14 mouse cellular contexts compared by ENCODE assay signal in the genomic region with DNA sequence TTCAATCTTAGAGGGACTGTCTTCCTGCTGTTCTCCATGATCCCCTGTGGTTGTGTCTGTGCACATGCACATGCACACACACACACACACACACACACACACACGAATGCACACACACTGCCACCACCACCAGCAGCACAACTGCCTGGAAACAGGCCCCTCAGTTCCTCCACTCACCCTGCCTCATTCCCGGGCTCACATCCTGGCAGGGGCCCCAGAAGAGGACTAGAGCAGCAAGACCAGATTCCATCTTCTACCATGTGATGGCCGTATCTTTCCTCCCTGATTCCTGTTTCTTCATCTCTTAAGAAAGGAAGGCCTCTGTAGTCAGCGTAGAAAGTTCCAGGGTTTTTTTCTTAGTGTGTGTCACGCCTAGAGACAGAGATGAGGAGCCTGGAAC. TPM values are rescaled to one million over a fixed set of nuclear protein-coding genes. Genes with fewer than 3 reads are reported as not detected.
DNase-seq lines count a peak whose midpoint lies in the region; ATAC-seq and TF ChIP-seq lines count a peak whose summit lies in the region.
"Had no signal": no experiment of that assay in that cellular context is flagged by ENCODE, and none has a peak within 500 bp of the region (broad histone marks: within the 10 kb centered on the region; RNA-seq: fewer than 3 reads in every experiment).

No protein-coding gene starts in this region.

- intact Hi-C loops in heart, adult 2 months (cut with DNase I), result loop anchor here (2.0 kb wide), 1 partner anchor 21 kb away; no protein-coding TSS in a partner anchor

- no peak for ATAC-seq in kidney, embryonic 14.5 days (ENCODE audit: low FRiP score, low TSS enrichment)
- no peak for ATAC-seq in liver, postnatal 0 days
- ATAC-seq: CD4-positive, CD25-positive, alpha-beta regulatory T cell, adult 4 months; Patski had no signal

- H3K4me1 ChIP-seq in heart, adult 2 months (ENCODE audit: control insufficient read depth, insufficient read depth, low read length), result peaks cover 52% of the 10 kb centered on the region
- peaks cover 60% of the 10 kb centered on the region for H3K4me1 ChIP-seq in kidney, embryonic 14.5 days (ENCODE audit: control insufficient read depth, insufficient read depth, low read length)
- peaks cover 47% of the 10 kb centered on the region for H3K4me1 ChIP-seq in brown adipose tissue, adult 24 weeks (ENCODE audit: control insufficient read depth, insufficient read depth, insufficient read length, low read length)
- peaks cover 25% of the 10 kb centered on the region for H3K4me1 ChIP-seq in liver, postnatal 0 days (ENCODE audit: insufficient read depth)

- no peak for DNase-seq in heart, adult 2 months
- no peak for DNase-seq in heart, adult 18-20 months
- peak; percentile 67 for DNase-seq in kidney, postnatal 10 days
- DNase-seq in liver, postnatal 0 days, result no peak
- DNase-seq in cerebellum, postnatal 14 days, result no peak
- no peak for DNase-seq in embryo, embryonic 10 days (ENCODE audit: low spot score)

- H3K27ac ChIP-seq in heart, adult 2 months, result peak overlapping the region; percentile 72
- no peak overlapping the region for H3K27ac ChIP-seq in kidney, embryonic 14.5 days (ENCODE audit: low read depth, low read length)
- peak overlapping the region; percentile 75 for H3K27ac ChIP-seq in brown adipose tissue, adult 24 weeks (replicated peaks; ENCODE audit: low read depth, low read length)
- peak overlapping the region; percentile 8; the same call in 1 of the 2 replicates for H3K27ac ChIP-seq in liver, postnatal 0 days (ENCODE audit: low read depth)
- H3K27ac ChIP-seq: hindbrain, embryonic 13.5 days; layer of hippocampus, adult 2 months; lung, embryonic 15.5 days had no signal

- no peak for TF ChIP-seq POLR2A in heart, adult 2 months (IDR thresholded peaks at IDR 0.05; ENCODE audit: insufficient read depth, low read depth, low read length)

- H3K9me3 ChIP-seq in kidney, embryonic 14.5 days (ENCODE audit: control insufficient read depth, low read length), result no peaks in the 10 kb centered on the region
- H3K9me3 ChIP-seq in liver, postnatal 0 days (ENCODE audit: low read length), result no peaks in the 10 kb centered on the region
- H3K9me3 ChIP-seq: hindbrain, embryonic 13.5 days; lung, embryonic 15.5 days had no signal

- 32% methylated on average over 5 of the region's 5 CpGs for WGBS in heart, adult 2 months
- 70% methylated on average over 5 of the region's 5 CpGs for WGBS in kidney, embryonic 14.5 days
- 64% methylated on average over 5 of the region's 5 CpGs for WGBS in liver, postnatal 0 days (ENCODE audit: insufficient replicate concordance)

- peaks cover 1% of the 10 kb centered on the region for H3K79me2 ChIP-seq in heart, adult 2 months (replicated peaks; ENCODE audit: control insufficient read depth, insufficient read depth, low read length)

- no peaks in the 10 kb centered on the region for H3K36me3 ChIP-seq in heart, adult 2 months (ENCODE audit: control insufficient read depth, insufficient read depth, low read length)
- no peaks in the 10 kb centered on the region for H3K36me3 ChIP-seq in kidney, embryonic 14.5 days (ENCODE audit: control insufficient read depth, insufficient read depth, low read length)
- peaks cover 2% of the 10 kb centered on the region; the same call in 1 of the 2 replicates for H3K36me3 ChIP-seq in liver, postnatal 0 days (replicated peaks; ENCODE audit: insufficient read depth, low read length)
- H3K36me3 ChIP-seq: hindbrain, embryonic 13.5 days; lung, embryonic 15.5 days had no signal

- H3K9ac ChIP-seq in heart, adult 2 months (ENCODE audit: low read depth, low read length), result no peak overlapping the region; the same call in 1 of the 2 replicates
- H3K9ac ChIP-seq in kidney, embryonic 14.5 days (ENCODE audit: low read depth, low read length), result no peak overlapping the region
- no peak overlapping the region for H3K9ac ChIP-seq in liver, postnatal 0 days (replicated peaks)
- H3K9ac ChIP-seq: hindbrain, embryonic 13.5 days; lung, embryonic 15.5 days had no signal

- H3K27me3 ChIP-seq in heart, adult 2 months (ENCODE audit: control insufficient read depth, insufficient read depth, low read length), result no peaks in the 10 kb centered on the region
- H3K27me3 ChIP-seq in kidney, embryonic 14.5 days (ENCODE audit: control insufficient read depth, insufficient read depth, low read length), result no peaks in the 10 kb centered on the region
- H3K27me3 ChIP-seq in liver, postnatal 0 days (ENCODE audit: insufficient read depth, low read length), result no peaks in the 10 kb centered on the region
- H3K27me3 ChIP-seq: hindbrain, embryonic 13.5 days; lung, embryonic 15.5 days; Patski had no signal

- TF ChIP-seq EP300 in heart, adult 2 months (IDR thresholded peaks at IDR 0.05; ENCODE audit: insufficient read depth, low read depth, low read length), result no peak
- no peak for TF ChIP-seq EP300 in liver, postnatal 0 days (IDR thresholded peaks at IDR 0.05; ENCODE audit: low read depth)

- no peak overlapping the region for H3K4me3 ChIP-seq in heart, adult 2 months
- H3K4me3 ChIP-seq in kidney, embryonic 14.5 days (ENCODE audit: low read length), result no peak overlapping the region
- no peak overlapping the region for H3K4me3 ChIP-seq in brown adipose tissue, adult 24 weeks (ENCODE audit: insufficient read depth, low read depth, low read length)
- H3K4me3 ChIP-seq in liver, postnatal 0 days (ENCODE audit: low read depth, low read length), result no peak overlapping the region
- H3K4me3 ChIP-seq: hindbrain, embryonic 13.5 days; layer of hippocampus, adult 2 months; lung, embryonic 15.5 days had no signal

- H3K4me2 ChIP-seq in kidney, embryonic 14.5 days (replicated peaks; ENCODE audit: low read depth, low read length), result no peak overlapping the region
- H3K4me2 ChIP-seq in liver, postnatal 0 days (ENCODE audit: low read depth, low read length), result no peak overlapping the region
- H3K4me2 ChIP-seq: hindbrain, embryonic 13.5 days; lung, embryonic 15.5 days; midbrain, embryonic 11.5 days had no signal

- no peak for TF ChIP-seq CTCF in heart, adult 2 months (IDR thresholded peaks at IDR 0.05)
- no peak for TF ChIP-seq CTCF in liver, postnatal 0 days (IDR thresholded peaks at IDR 0.05; ENCODE audit: low read depth)

RNA-seq across cellular contexts. Expression of gene Gramd4, which starts 22.0 kb away (rescaled TPM):
- 10 to 100 TPM; 27.6 to 31.5 TPM for total RNA-seq in heart, adult 2 months (2021)
- polyA plus RNA-seq in heart, adult 2 months (2012; rRNA removed), result 25.3 and 39.8 TPM in 2 replicates
- total RNA-seq in heart, adult 18-20 months (2021), result 10 to 100 TPM; 32.6 to 32.7 TPM
- 6.5 and 9.7 TPM in 2 replicates for polyA plus RNA-seq in kidney, embryonic 14.5 days (2014; fragmentation: Nextera tagmentation; extraction: Ambion mirVana)
- polyA plus RNA-seq in brown adipose tissue, adult 24 weeks (2012; ENCODE audit: insufficient read depth, insufficient read length, missing spikeins), result 12.1 and 13.5 TPM in 2 replicates
- polyA plus RNA-seq in liver, postnatal 0 days (2015; fragmentation: Nextera tagmentation; extraction: Ambion mirVana), result 3.2 and 3.7 TPM in 2 replicates

RNA-seq across cellular contexts. Expression of gene Celsr1, which starts 45.9 kb away (rescaled TPM):
- total RNA-seq in heart, adult 2 months (2021), result 1 to 10 TPM; 4.5 to 5.0 TPM
- 4.3 and 5.2 TPM in 2 replicates for polyA plus RNA-seq in heart, adult 2 months (2012; rRNA removed)
- 1 to 10 TPM; 5.0 to 5.1 TPM for total RNA-seq in heart, adult 18-20 months (2021)
- polyA plus RNA-seq in kidney, embryonic 14.5 days (2014; fragmentation: Nextera tagmentation; extraction: Ambion mirVana), result 6.8 and 8.8 TPM in 2 replicates
- polyA plus RNA-seq in brown adipose tissue, adult 24 weeks (2012; ENCODE audit: insufficient read depth, insufficient read length, missing spikeins), result 0.20 TPM in 1 of 2 replicates, not detected in the other
- polyA plus RNA-seq in liver, postnatal 0 days (2015; fragmentation: Nextera tagmentation; extraction: Ambion mirVana), result 0.09 and 0.11 TPM in 2 replicates
